Mouse (Mus musculus) C2C12 (cell line): ENCODE results near the gene Aagab.

ENCODE experiments used
- CTCF ChIP-seq: IDR thresholded peaks from one replicate; pipeline ENCODE4 v1.5.1; 2011; ENCODE audit not compliant: control insufficient read depth, insufficient read depth, insufficient read length
- MAX ChIP-seq: IDR thresholded peaks from one replicate; pipeline ENCODE4 v1.6.1; 2011; ENCODE audit warnings: mild to moderate bottlenecking, control low read depth

DNA sequence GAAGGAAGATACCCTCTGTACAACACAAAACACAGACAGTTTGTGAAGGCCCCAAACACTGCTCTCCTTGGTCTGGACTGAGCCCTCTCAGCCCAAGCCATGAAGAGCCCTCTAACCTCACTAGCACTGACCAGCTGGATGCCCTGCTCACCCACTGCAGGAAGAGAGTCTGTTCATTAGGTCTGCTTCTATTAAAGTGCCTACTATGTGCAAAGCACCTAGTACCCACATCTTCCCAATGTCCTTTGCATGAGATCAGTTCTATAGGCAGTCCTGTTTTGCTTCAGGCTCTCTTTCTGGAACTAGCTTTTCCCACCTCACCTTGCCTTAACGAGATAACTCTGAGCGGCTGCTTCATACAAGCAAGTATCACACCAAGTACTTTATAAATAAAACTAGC, 80.5 kb downstream of the Aagab start:
- TF ChIP-seq MAX, result no peak
- TF ChIP-seq CTCF, result no peak
